Mouse (Mus musculus): Measurements from ENCODE around the gene Hsf4. TPM values are rescaled to one million over a fixed set of nuclear protein-coding genes. Genes with fewer than 3 reads are reported as not detected.

Hsf4 gene
- polyA plus RNA-seq, 1 experiment from 2014 or later: 0.27 TPM

DNA sequence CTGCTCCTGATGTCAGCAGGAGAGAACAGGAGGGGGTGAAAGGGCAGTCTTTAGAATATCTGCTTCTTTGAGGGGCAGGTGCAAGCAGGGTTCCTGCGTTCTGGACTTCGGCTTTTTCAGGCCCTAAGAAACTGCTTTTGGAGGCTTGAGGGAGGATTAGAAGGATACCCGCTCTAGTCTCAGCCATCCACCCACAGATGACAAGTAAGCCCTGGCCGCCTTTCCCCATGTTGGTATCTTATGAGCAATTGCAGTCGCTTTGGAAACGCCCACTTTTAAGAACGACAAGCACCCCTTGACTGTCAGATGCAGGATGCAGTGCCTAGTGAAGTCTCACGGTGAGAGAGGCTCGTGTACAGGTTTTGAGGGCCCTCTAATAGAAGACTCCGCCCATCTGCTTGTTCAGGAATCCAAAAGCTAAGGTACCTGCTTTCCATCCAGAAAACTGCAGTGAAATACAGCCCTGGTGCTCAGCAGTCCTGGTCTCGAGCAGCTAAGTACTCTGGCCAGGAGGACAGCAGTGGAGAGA lies 49.1 kb downstream of the Hsf4 start:
- Histone ChIP-seq H3K4me3 (ENCODE audit: control insufficient read depth in 1 of 2, insufficient read depth in 1 of 2, low read depth in 1 of 2, low read length in 2 of 2) (no peak overlapping the region), H3K9ac (ENCODE audit: low read length) (no peak overlapping the region), H3K4me1 (ENCODE audit: control insufficient read depth in 2 of 2, insufficient read depth in 2 of 2, low read length in 2 of 2) (peaks cover 12 to 25% of the 10 kb centered on the region in 2 experiments; a peak in 3 of 4 replicates), H3K4me2 (ENCODE audit: low read length) (no peak overlapping the region), H3K27ac (replicated peaks in 1 of 2; ENCODE audit: control insufficient read depth in 1 of 2, insufficient read depth in 1 of 2, low read depth in 2 of 2, low read length in 2 of 2) (no peak overlapping the region), H3K27me3 (ENCODE audit: control insufficient read depth, insufficient read depth, low read length) (no peaks in the 10 kb centered on the region), H3K36me3 (ENCODE audit: control insufficient read depth, insufficient read depth, low read length) (peaks cover 72% of the 10 kb centered on the region), H3K9me3 (ENCODE audit: control insufficient read depth, low read length) (no peaks in the 10 kb centered on the region)
- ATAC-seq (ENCODE audit: insufficient number of reproducible peaks, insufficient read depth, low FRiP score, low read depth): no peak
- 75% methylated on average over 11 of the region's 11 CpGs for WGBS

DNA sequence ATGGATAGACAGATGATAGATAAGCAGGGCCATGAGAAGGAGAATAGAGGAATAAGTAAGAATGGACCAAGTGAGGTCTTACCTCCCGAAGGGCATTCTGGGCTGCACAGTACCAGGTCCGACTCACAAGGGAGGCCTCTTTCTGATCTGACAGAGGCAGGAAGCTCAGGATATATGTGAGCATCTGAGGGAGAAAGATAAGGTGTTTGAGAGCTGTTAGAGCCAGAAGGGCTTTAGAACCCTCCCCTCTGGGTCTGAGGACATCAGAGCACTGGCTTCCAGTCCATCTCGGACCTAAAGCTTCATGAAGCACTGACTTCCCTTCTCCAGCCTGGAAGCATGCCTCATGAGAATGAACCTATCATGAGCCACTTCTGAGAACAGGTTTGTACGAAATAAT lies 53.6 kb downstream of the Hsf4 start:
- Histone ChIP-seq H3K4me2 (ENCODE audit: low read length) (no peak overlapping the region), H3K4me1 (ENCODE audit: control insufficient read depth in 2 of 2, insufficient read depth in 2 of 2, low read length in 2 of 2) (peaks cover 6 to 22% of the 10 kb centered on the region in 2 experiments), H3K4me3 (ENCODE audit: control insufficient read depth in 1 of 2, insufficient read depth in 1 of 2, low read depth in 1 of 2, low read length in 2 of 2) (no peak overlapping the region), H3K27me3 (ENCODE audit: control insufficient read depth, insufficient read depth, low read length) (no peaks in the 10 kb centered on the region), H3K9me3 (ENCODE audit: control insufficient read depth, low read length) (no peaks in the 10 kb centered on the region), H3K27ac (replicated peaks in 1 of 2; ENCODE audit: control insufficient read depth in 1 of 2, insufficient read depth in 1 of 2, low read depth in 2 of 2, low read length in 2 of 2) (no peak overlapping the region), H3K9ac (ENCODE audit: low read length) (no peak overlapping the region), H3K36me3 (ENCODE audit: control insufficient read depth, insufficient read depth, low read length) (peaks cover 36% of the 10 kb centered on the region)
- ATAC-seq (ENCODE audit: insufficient number of reproducible peaks, insufficient read depth, low FRiP score, low read depth): no peak
- 66% methylated on average over 4 of the region's 4 CpGs for WGBS

MicroRNAs encoded within 50 kb of the gene (microRNA counts, 519-probe panel; counts per million panel counts)
- microRNA mmu-miR-328: 3,516 counts per million, percentile 73 among the panel's probes with 10 or more counts

Small RNAs within 50 kb of the gene (microRNA-seq; reads per million reads assigned to microRNA genes)
- not detected for gene Gm27320
- gene Mir328: 418 reads per million, percentile 70 among the genes with 10 or more reads in this experiment

Other genes with a start within 250 kb of the Hsf4 start
- not detected in 2 replicates for gene Ces3a, start 221.2 kb upstream of the Hsf4 start, polyA plus RNA-seq (2014; fragmentation: Nextera tagmentation; extraction: Ambion mirVana)
- 0.12 TPM in 2 replicates for gene Ces3b, start 186.0 kb upstream of the Hsf4 start, polyA plus RNA-seq (2014; fragmentation: Nextera tagmentation; extraction: Ambion mirVana)
- gene Ces4a, start 138.0 kb upstream of the Hsf4 start, polyA plus RNA-seq (2014; fragmentation: Nextera tagmentation; extraction: Ambion mirVana): not detected in 2 replicates
- gene Cbfb, start 99.1 kb upstream of the Hsf4 start, polyA plus RNA-seq (2014; fragmentation: Nextera tagmentation; extraction: Ambion mirVana): 52.3 and 52.9 TPM in 2 replicates
- gene D230025D16Rik, start 44.7 kb upstream of the Hsf4 start, polyA plus RNA-seq (2014; fragmentation: Nextera tagmentation; extraction: Ambion mirVana): 21.2 and 21.8 TPM in 2 replicates
- gene B3gnt9, start 14.6 kb upstream of the Hsf4 start, polyA plus RNA-seq (2014; fragmentation: Nextera tagmentation; extraction: Ambion mirVana): 11.5 and 15.0 TPM in 2 replicates
- 15.2 and 18.0 TPM in 2 replicates for gene Tradd, start 5.2 kb upstream of the Hsf4 start, polyA plus RNA-seq (2014; fragmentation: Nextera tagmentation; extraction: Ambion mirVana)
- gene Fbxl8, start 5.2 kb upstream of the Hsf4 start, polyA plus RNA-seq (2014; fragmentation: Nextera tagmentation; extraction: Ambion mirVana): 2.9 and 4.0 TPM in 2 replicates
- gene Nol3, start 6.3 kb downstream of the Hsf4 start, polyA plus RNA-seq (2014; fragmentation: Nextera tagmentation; extraction: Ambion mirVana): 2.9 and 3.4 TPM in 2 replicates
- gene 4931428F04Rik, start 20.1 kb downstream of the Hsf4 start, polyA plus RNA-seq (2014; fragmentation: Nextera tagmentation; extraction: Ambion mirVana): 4.0 and 7.2 TPM in 2 replicates
- gene Exoc3l, start 26.3 kb downstream of the Hsf4 start, polyA plus RNA-seq (2014; fragmentation: Nextera tagmentation; extraction: Ambion mirVana): 13.7 and 14.7 TPM in 2 replicates
- 50.3 and 51.3 TPM in 2 replicates for gene E2f4, start 27.9 kb downstream of the Hsf4 start, polyA plus RNA-seq (2014; fragmentation: Nextera tagmentation; extraction: Ambion mirVana)
- gene Elmo3, start 35.8 kb downstream of the Hsf4 start, polyA plus RNA-seq (2014; fragmentation: Nextera tagmentation; extraction: Ambion mirVana): 3.4 TPM in 2 replicates
- 1.2 and 1.4 TPM in 2 replicates for gene Lrrc29, start 56.5 kb downstream of the Hsf4 start, polyA plus RNA-seq (2014; fragmentation: Nextera tagmentation; extraction: Ambion mirVana)
- gene Tmem208, start 56.6 kb downstream of the Hsf4 start, polyA plus RNA-seq (2014; fragmentation: Nextera tagmentation; extraction: Ambion mirVana): 81.1 and 88.6 TPM in 2 replicates
- 2.2 and 2.3 TPM in 2 replicates for gene Fhod1, start 78.2 kb downstream of the Hsf4 start, polyA plus RNA-seq (2014; fragmentation: Nextera tagmentation; extraction: Ambion mirVana)
- 0.90 and 1.3 TPM in 2 replicates for gene Slc9a5, start 79.0 kb downstream of the Hsf4 start, polyA plus RNA-seq (2014; fragmentation: Nextera tagmentation; extraction: Ambion mirVana)
- gene Plekhg4, start 103.5 kb downstream of the Hsf4 start, polyA plus RNA-seq (2014; fragmentation: Nextera tagmentation; extraction: Ambion mirVana): 0.11 and 0.23 TPM in 2 replicates
- not detected in 2 replicates for gene Kctd19, start 143.7 kb downstream of the Hsf4 start, polyA plus RNA-seq (2014; fragmentation: Nextera tagmentation; extraction: Ambion mirVana)
- 0.12 and 0.38 TPM in 2 replicates for gene Lrrc36, start 143.8 kb downstream of the Hsf4 start, polyA plus RNA-seq (2014; fragmentation: Nextera tagmentation; extraction: Ambion mirVana)
- 11.6 and 15.3 TPM in 2 replicates for gene Tppp3, start 201.7 kb downstream of the Hsf4 start, polyA plus RNA-seq (2014; fragmentation: Nextera tagmentation; extraction: Ambion mirVana)
- gene Zdhhc1, start 227.1 kb downstream of the Hsf4 start, polyA plus RNA-seq (2014; fragmentation: Nextera tagmentation; extraction: Ambion mirVana): 21.8 and 24.5 TPM in 2 replicates
- gene Hsd11b2, start 249.0 kb downstream of the Hsf4 start, polyA plus RNA-seq (2014; fragmentation: Nextera tagmentation; extraction: Ambion mirVana): 0.46 and 0.59 TPM in 2 replicates

Data from heart, embryonic 14.5 days (tissue).